Mouse (Mus musculus): Measurements from ENCODE around the gene Vmn1r20. TPM values are rescaled to one million over a fixed set of nuclear protein-coding genes. Genes with fewer than 3 reads are reported as not detected.

Vmn1r20 gene
- not detected for polyA plus RNA-seq (2017; shearing (Covaris generic))

DNA sequence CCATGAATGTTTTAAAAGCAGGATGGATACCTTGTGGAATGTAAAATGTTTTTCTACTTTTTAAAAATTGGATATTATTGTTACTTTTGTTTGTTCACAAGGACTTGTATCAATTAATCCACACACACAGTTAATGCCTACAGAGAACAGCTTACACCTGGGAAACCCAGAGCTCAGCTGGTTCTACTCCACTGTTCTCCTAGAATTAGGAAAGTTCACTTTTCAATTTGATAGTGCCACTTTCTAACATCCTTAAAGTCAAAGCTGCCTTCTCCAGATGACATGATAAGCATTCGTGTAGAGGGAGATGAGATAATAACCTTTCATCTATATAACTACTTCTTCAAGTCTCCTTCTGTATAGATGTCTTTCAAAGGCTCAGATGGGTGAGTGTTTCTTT is at the start of gene Vmn1r20:
Gene Vmn1r20 (plus strand): TSS at position 301 of the 400 bp plus-strand sequence.

DNA sequence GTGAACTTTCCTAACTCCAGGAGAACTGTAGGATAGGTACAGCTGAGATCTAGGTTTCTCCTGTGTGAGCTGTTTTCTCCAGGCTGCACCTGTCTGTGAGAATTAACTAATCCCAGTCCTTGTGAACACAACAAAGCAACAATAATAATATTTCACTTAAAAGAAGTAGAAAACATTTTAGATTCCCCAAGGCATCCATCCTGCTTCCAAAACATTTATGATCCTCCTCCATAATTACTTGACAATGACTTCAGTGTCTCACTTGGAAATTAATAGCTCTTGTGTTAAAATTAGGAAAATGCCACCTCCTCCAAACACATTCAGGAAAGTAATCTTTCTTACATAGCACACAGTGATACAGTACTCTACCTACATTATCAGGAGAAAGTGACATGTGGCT is 33.0 kb upstream of the Vmn1r20 start, which contains the start of gene Vmn1r18:
Gene Vmn1r18 (minus strand): TSS at position 101 of the 400 bp plus-strand sequence.

GRCm38 (mm10) chr6:57403480-57403879 is 25.2 kb upstream of the Vmn1r20 start, which contains the start of gene Vmn1r19:
Gene Vmn1r19, plus strand, starts transcription at chr6:57403780.

Other genes with a start within 250 kb of the Vmn1r20 start
- gene Vmn1r13, start 225.6 kb upstream of the Vmn1r20 start, polyA plus RNA-seq (2017; shearing (Covaris generic)), result 0.39 TPM
- gene Vmn1r14, start 197.2 kb upstream of the Vmn1r20 start, polyA plus RNA-seq (2017; shearing (Covaris generic)), result not detected
- not detected for gene Vmn1r15, start 171.0 kb upstream of the Vmn1r20 start, polyA plus RNA-seq (2017; shearing (Covaris generic))
- gene Vmn1r16, start 99.4 kb upstream of the Vmn1r20 start, polyA plus RNA-seq (2017; shearing (Covaris generic)), result not detected
- gene Vmn1r17, start 65.2 kb upstream of the Vmn1r20 start, polyA plus RNA-seq (2017; shearing (Covaris generic)), result not detected
- gene Vmn1r18, start 33.1 kb upstream of the Vmn1r20 start, polyA plus RNA-seq (2017; shearing (Covaris generic)), result 0.24 TPM
- not detected for gene Vmn1r19, start 25.1 kb upstream of the Vmn1r20 start, polyA plus RNA-seq (2017; shearing (Covaris generic))
- 13.7 TPM for gene Ppm1k, start 106.5 kb downstream of the Vmn1r20 start, polyA plus RNA-seq (2017; shearing (Covaris generic))
- gene Herc6, start 152.1 kb downstream of the Vmn1r20 start, polyA plus RNA-seq (2017; shearing (Covaris generic)), result 24.4 TPM